Mouse (Mus musculus): ENCODE results near the gene Pdcd11.

DNA sequence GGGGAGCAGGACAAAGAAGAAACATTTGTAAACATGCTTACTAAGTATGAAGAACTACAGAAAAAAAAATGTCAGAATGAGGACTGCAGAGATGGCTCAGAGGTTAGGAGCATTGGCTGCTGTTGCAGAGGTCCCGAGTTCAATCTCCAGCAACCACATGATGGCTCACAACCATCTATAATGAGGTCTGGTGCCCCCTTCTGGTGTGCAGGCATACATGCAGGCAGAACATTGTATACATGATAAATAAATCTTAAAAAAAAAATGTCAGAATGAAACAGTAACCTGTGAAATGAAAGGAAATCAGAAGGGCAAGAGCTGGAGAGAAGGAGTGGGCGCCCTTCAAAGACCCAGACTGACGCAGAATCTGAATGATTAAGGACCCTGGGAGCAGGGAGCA is 24.7 kb upstream of the Pdcd11 start:
- TF ChIP-seq POLR2A (IDR thresholded peaks at IDR 0.05; ENCODE audit: borderline replicate concordance, low read depth, low read length), result no peak
- TF ChIP-seq CTCF (IDR thresholded peaks at IDR 0.05; ENCODE audit: low read depth, low read length), result peak; percentile 6; the same call in 1 of the 2 replicates
